Mouse (Mus musculus) kidney, adult 9 months (tissue): ENCODE data around the gene Ifnk.

Source experiments
- DNase-seq: peaks from one replicate; pipeline ENCODE4 v3.0.0; 2022

Gene Ifnk

DNA sequence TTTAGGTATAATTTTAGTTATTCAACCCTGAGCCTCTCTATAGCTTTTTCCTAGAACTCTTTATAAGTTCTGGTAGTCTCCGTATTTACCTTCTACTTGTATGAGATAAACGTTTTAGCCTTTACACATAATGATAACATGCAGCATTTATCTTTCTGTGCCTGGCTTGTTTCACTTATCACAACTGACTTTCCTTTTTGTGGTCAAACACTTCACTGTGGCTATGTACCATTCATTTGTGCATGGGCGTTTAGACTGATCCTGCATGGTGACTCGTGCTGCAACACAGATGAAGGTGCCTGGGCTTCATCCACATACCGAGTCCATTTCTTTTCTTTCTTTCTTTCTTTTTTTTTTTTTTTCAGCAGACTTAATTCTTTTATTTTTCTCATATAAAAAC is 49.8 kb downstream of the Ifnk start:
- no peak for DNase-seq
